Mouse (Mus musculus) subcutaneous adipose tissue, adult 2 months (tissue): Measurements from ENCODE around the gene Tas2r118. TPM values are rescaled to one million over a fixed set of nuclear protein-coding genes. Genes with fewer than 3 reads are reported as not detected.

Source experiments
- polyA plus RNA-seq: library from polyadenylated mRNA; depleted of rRNA; stranded (reverse); fragments of >200 nt; gene quantifications from 2 replicates; pipeline ENCODE4 v1.2.3, GENCODE M21; 2012; ENCODE audit warnings: low replicate concordance; rRNA removed

Tas2r118 gene
- not detected in 2 replicates for polyA plus RNA-seq

DNA sequence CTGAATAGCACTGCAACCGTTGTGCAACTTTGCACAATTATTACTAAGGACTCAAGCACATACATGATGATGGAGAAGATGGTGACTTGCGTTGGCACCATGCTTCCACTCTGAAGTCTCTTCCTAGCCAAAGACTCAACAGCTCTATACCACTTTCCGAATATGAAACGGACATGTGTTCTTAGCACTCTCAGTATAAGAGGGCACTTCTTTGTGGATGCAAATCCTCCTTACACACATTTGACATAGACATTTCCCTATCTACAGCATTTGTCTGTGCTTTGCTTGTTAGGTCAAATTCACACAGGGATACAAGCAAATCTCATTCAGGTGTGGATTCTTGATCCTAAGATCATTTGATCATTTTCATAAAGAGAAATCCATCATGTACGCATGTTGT is at the start of gene Tas2r118:
Tas2r118 (minus strand) TSS at position 101 of the 400 bp plus-strand sequence.

Other genes with a start within 250 kb of the Tas2r118 start
- 1.5 and 3.6 TPM in 2 replicates for gene Cadps2, start 130.6 kb downstream of the Tas2r118 start, polyA plus RNA-seq
- not detected in 2 replicates for gene Slc13a1, start 198.0 kb upstream of the Tas2r118 start, polyA plus RNA-seq